Mouse (Mus musculus) stomach, postnatal 0 days (tissue): ENCODE data around the gene Wnt4.

Source experiments
- CTCF ChIP-seq: IDR thresholded peaks from 2 replicates; pipeline ENCODE4 v1.5.1; 2016; ENCODE audit warnings: antibody characterized with exemption, low read depth, mild to moderate bottlenecking, moderate library complexity
- EP300 ChIP-seq: optimal IDR thresholded peaks from 2 replicates; pipeline ENCODE3; 2016; ENCODE audit warnings: antibody characterized with exemption

- TF ChIP-seq EP300 (no peak), CTCF (no peak)
These were observed 13.0 kb downstream of the Wnt4 start for GRCm38 (mm10) chr4:137290250-137290649.
